Mouse (Mus musculus) heart, embryonic 13.5 days (tissue): Measurements from ENCODE around the gene Zbtb16. TPM values are rescaled to one million over a fixed set of nuclear protein-coding genes. Genes with fewer than 3 reads are reported as not detected.

Source experiments
- ATAC-seq: fragments of 200-750 bp; cut with Nextera tagmentation; 2 replicates; pipeline ENCODE4 v1.8.0; 2017; ENCODE audit warnings: moderate TSS enrichment; ENCODE audit not compliant: insufficient number of reproducible peaks, low FRiP score, low TSS enrichment; ENCODE audit errors: extremely low read depth
- H3K27ac ChIP-seq: fragments of 300-500 bp; sonication (generic); replicated peaks from 2 replicates; pipeline ENCODE4 v1.5.1; 2015; ENCODE audit warnings: moderate library complexity, mild to moderate bottlenecking, inconsistent platforms
- H3K27me3 ChIP-seq: fragments of 300-500 bp; sonication (generic); replicated peaks from 2 replicates; pipeline ENCODE4 v1.6.1; 2015; ENCODE audit warnings: mild to moderate bottlenecking, inconsistent platforms
- H3K36me3 ChIP-seq: fragments of 300-500 bp; sonication (generic); 2 replicates; pipeline ENCODE4 v1.6.1; 2015; ENCODE audit warnings: mild to moderate bottlenecking, inconsistent platforms
- H3K4me1 ChIP-seq: fragments of 300-500 bp; sonication (generic); 2 replicates; pipeline ENCODE4 v1.6.1; 2015; ENCODE audit warnings: inconsistent platforms
- H3K4me2 ChIP-seq: fragments of 300-500 bp; sonication (generic); 2 replicates; pipeline ENCODE4 v1.6.1; 2015; ENCODE audit warnings: inconsistent platforms, mild to moderate bottlenecking, moderate library complexity
- H3K4me3 ChIP-seq: fragments of 300-500 bp; sonication (generic); 2 replicates; pipeline ENCODE4 v1.5.1; 2015; ENCODE audit warnings: moderate library complexity, mild to moderate bottlenecking, inconsistent platforms
- H3K9ac ChIP-seq: fragments of 300-500 bp; sonication (generic); 2 replicates; pipeline ENCODE4 v1.6.1; 2015; ENCODE audit warnings: inconsistent platforms, mild to moderate bottlenecking, moderate library complexity
- H3K9me3 ChIP-seq: fragments of 300-500 bp; sonication (generic); 2 replicates; pipeline ENCODE4 v1.6.1; 2016; ENCODE audit warnings: inconsistent platforms
- WGBS: fragments of 180-500 bp; shearing (Covaris S2); methylation state at CpG from one replicate; pipeline ENCODE4 v1.1.7; 2015; ENCODE audit warnings: mixed read lengths; 5-methylcytosine and 5-hydroxymethylcytosine counted together
- polyA plus RNA-seq: library from polyadenylated mRNA; unstranded; fragments of >200 nt; fragmentation: Nextera tagmentation; extraction: Ambion mirVana; gene quantifications from 2 replicates; pipeline ENCODE4 v1.2.1, GENCODE M21; 2015

Gene Zbtb16
- polyA plus RNA-seq, 1 experiment from 2014 or later: 1.1 TPM

DNA sequence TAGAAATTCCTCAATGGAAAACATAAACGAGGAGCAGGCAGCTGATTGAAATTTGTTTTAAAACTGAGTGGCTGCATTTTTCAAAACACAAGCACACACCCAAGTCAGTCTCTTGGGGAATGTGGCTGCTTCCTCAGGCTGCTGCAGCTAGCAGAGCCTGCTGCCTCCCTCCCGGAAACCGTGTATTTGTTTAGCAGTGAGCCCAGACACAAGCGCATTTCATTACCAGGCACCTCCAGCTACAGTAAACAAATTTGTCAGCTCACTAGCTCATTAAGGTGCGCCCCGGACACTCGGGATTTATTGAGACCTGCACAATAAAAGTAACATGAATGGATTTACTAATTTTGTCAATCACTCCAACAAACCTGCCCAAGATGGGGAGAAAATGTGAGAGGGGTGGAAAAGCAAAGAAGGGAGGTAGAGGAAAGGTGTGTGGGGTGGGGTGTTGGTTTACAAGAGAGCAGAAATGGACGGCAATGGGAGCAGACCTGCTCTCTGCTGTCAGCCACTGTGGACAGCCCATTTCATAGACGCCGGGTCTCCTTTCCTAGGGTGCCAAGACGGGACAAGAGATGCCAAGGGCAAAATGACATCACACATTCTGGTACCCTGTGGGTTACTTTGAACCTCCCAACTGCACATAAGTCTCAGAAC lies 161.5 kb downstream of the Zbtb16 start:
- H3K4me3 ChIP-seq: no peak overlapping the region
- H3K27me3 ChIP-seq: peaks cover 26% of the 10 kb centered on the region
- no peak overlapping the region for H3K4me2 ChIP-seq
- H3K9me3 ChIP-seq: no peaks in the 10 kb centered on the region
- ATAC-seq: no peak
- no peak overlapping the region for H3K27ac ChIP-seq
- H3K4me1 ChIP-seq: peaks cover 30% of the 10 kb centered on the region
- H3K9ac ChIP-seq: no peak overlapping the region
- WGBS: 35% methylated on average over 11 of the region's 11 CpGs
- no peaks in the 10 kb centered on the region for H3K36me3 ChIP-seq

DNA sequence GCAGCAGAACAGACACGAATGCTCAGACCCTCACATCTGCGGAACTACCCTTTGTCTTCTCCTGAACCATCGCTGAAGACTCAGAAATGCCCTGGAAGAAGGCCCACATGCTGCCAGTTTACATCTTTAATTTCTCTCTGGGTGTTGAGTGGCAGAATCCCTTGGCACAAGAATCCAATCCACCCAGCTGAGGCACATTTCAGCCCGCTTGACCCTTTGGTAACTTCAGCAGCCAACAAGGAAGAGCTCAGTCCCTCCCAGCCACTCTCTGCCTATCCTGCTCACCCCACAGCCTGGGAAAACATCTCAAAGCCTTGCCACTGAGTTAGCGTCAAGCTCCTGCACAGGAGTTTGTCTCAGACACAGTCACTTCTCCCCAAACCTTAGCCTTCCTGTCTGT lies 162.2 kb downstream of the Zbtb16 start:
- Histone ChIP-seq H3K36me3 (no peaks in the 10 kb centered on the region), H3K4me2 (no peak overlapping the region), H3K27ac (no peak overlapping the region), H3K9me3 (no peaks in the 10 kb centered on the region), H3K4me1 (peaks cover 23% of the 10 kb centered on the region), H3K27me3 (peaks cover 26% of the 10 kb centered on the region), H3K4me3 (no peak overlapping the region), H3K9ac (no peak overlapping the region)
- ATAC-seq: no peak
- WGBS: 53% methylated on average over 5 of the region's 5 CpGs

DNA sequence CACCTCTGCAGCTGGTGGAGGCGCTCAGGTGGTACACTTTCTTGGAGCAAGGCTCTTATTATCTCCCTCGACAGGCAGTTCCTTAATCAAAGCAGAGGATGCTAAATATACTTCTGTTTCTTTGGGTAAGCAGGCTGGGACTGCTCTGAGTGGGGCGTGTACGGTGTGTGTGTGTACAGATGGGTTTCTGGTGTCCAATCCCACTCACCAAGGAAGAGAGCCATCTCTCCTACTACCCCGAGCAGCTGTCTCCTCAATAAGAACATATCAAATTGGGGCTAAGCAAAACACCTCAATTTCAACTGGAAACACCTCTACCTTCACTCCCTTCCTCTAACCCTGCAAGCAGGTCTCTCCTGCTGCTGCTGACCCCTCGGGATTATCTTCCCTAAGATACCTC lies 162.8 kb downstream of the Zbtb16 start:
- Histone ChIP-seq H3K27ac (no peak overlapping the region), H3K4me3 (no peak overlapping the region), H3K27me3 (peaks cover 26% of the 10 kb centered on the region), H3K4me2 (no peak overlapping the region), H3K9ac (no peak overlapping the region), H3K9me3 (no peaks in the 10 kb centered on the region), H3K36me3 (no peaks in the 10 kb centered on the region), H3K4me1 (peaks cover 22% of the 10 kb centered on the region)
- no peak for ATAC-seq
- WGBS: 60% methylated on average over 6 of the region's 6 CpGs

DNA sequence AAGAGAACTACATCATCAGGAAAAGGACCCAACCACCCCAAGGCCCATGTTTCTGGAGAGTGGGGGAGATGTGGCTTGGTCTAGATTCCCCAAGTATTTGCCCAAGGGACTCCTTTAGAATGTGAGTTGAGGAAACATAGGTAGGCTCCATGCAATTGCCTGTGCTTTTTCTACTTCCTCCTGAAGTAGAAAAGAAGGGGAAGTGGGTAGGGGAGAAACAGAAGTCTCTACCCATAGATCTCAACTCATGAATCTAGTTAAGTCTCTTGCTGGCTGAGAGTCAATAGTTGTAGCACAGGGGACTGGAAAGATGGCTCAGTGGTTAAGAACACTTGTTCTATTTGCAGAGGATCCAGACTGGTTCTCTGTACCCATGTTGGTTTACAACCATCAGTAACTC lies 164.2 kb downstream of the Zbtb16 start:
- H3K9me3 ChIP-seq: no peaks in the 10 kb centered on the region
- H3K4me2 ChIP-seq: no peak overlapping the region
- peaks cover 32% of the 10 kb centered on the region for H3K27me3 ChIP-seq
- no peaks in the 10 kb centered on the region for H3K36me3 ChIP-seq
- no peak overlapping the region for H3K9ac ChIP-seq
- H3K4me3 ChIP-seq: no peak overlapping the region
- ATAC-seq: no peak
- H3K27ac ChIP-seq: no peak overlapping the region
- H3K4me1 ChIP-seq: peaks cover 22% of the 10 kb centered on the region

DNA sequence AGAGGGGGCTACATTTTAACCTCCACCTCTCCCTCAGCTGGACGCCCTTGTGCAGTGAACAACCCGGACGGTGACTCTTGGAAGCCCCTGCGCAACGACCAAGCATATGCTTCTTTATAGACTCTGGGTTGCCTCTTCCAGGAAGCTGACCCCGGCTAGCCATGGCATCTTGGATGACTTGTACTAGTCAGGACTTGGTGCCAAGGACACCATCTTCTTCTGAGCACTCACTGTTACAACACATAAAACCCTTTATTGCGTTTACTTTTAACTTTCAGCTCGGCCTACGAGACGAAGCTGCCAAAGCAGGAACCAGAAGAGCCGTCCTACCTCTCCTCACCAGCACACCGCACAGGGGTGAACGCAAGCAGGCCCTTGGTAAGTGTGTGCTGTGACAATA lies 165.9 kb downstream of the Zbtb16 start:
- no peak for ATAC-seq
- H3K27me3 ChIP-seq: peaks cover 31% of the 10 kb centered on the region
- no peaks in the 10 kb centered on the region for H3K36me3 ChIP-seq
- no peak overlapping the region for H3K4me3 ChIP-seq
- WGBS: 76% methylated on average over 13 of the region's 13 CpGs
- H3K4me2 ChIP-seq: no peak overlapping the region
- H3K9ac ChIP-seq: no peak overlapping the region
- no peaks in the 10 kb centered on the region for H3K9me3 ChIP-seq
- H3K4me1 ChIP-seq: peaks cover 20% of the 10 kb centered on the region
- H3K27ac ChIP-seq: no peak overlapping the region

DNA sequence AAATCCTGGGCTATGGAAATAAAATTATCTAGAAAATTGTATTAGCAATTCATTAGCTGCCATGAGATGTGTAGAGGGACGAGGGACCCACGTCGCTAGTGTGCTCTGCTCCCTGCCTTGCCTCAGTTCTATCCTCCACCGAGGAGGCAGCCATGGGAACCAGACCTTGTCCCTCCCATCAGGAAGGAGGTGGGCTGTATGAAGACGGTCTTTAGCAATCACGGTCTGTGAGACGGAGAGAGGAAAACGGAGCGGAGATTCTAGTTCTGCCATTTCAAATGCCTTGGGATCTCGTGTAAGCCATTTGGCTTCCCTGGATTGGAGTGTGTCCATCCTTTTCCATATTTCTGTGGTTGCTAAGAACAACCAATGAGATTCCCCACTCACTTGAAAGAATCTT lies 166.3 kb downstream of the Zbtb16 start:
- ATAC-seq: no peak
- 82% methylated on average over 10 of the region's 10 CpGs for WGBS
- no peak overlapping the region for H3K27ac ChIP-seq
- no peak overlapping the region for H3K4me3 ChIP-seq
- H3K27me3 ChIP-seq: peaks cover 34% of the 10 kb centered on the region
- no peak overlapping the region for H3K4me2 ChIP-seq
- no peak overlapping the region for H3K9ac ChIP-seq
- H3K36me3 ChIP-seq: no peaks in the 10 kb centered on the region
- H3K4me1 ChIP-seq: peaks cover 15% of the 10 kb centered on the region
- no peaks in the 10 kb centered on the region for H3K9me3 ChIP-seq

DNA sequence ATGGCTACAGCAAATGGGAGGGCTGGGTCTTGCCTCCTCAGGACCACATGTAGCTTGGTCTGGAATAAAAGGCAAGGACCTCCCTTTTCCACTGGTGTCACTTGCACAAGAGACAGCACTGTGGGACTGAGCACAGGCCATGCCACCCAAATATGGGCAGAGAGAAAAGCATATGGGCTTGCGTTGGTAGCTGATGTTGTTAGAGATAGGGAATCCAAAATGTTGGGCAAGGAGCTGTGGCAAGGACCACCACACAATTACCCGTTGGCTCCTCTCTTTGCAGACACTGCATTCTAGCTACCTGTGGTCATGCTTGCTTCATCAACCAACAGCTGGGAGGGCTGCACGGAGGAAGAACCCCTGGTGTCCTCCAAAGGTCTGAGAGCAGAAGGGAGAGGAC lies 169.3 kb downstream of the Zbtb16 start:
- Histone ChIP-seq H3K9ac (no peak overlapping the region), H3K27ac (no peak overlapping the region), H3K27me3 (peaks cover 52% of the 10 kb centered on the region), H3K4me2 (no peak overlapping the region), H3K9me3 (no peaks in the 10 kb centered on the region), H3K36me3 (no peaks in the 10 kb centered on the region), H3K4me3 (no peak overlapping the region), H3K4me1 (peaks cover 6% of the 10 kb centered on the region; the same call in 1 of the 2 replicates)
- WGBS: 78% methylated on average over 3 of the region's 3 CpGs
- ATAC-seq: no peak

DNA sequence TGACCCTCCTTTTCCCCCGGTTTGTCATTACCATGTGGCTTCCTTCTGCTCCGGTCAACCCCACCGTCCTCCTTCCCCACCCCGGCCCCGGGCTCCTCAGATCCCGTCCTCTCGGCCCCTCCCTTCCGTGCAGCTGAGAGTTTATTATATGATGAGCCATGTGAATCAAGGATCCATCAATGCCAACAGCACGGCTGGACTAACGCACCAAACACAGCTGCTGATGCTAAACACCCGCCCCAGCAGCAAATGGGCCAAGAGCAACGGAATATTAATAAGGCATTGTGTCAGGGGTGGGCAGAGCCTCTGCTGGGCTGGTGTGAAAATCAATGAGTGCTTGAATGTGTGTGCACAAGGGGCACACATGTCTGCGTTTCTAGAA lies 173.0 kb downstream of the Zbtb16 start:
- no peak overlapping the region for H3K27ac ChIP-seq
- 0 out of 2 replicates have a peak, but pooled peaks cover 6% of the 10 kb centered on the region for H3K9me3 ChIP-seq
- no peak overlapping the region for H3K9ac ChIP-seq
- 66% methylated on average over 13 of the region's 13 CpGs for WGBS
- 0 out of 2 replicates have a peak, but pooled peaks cover 3% of the 10 kb centered on the region for H3K36me3 ChIP-seq
- 0 out of 2 replicates have a peak, but pooled peaks cover 3% of the 10 kb centered on the region for H3K4me1 ChIP-seq
- ATAC-seq: no peak
- H3K4me2 ChIP-seq: no peak overlapping the region
- H3K27me3 ChIP-seq: peaks cover 56% of the 10 kb centered on the region
- H3K4me3 ChIP-seq: no peak overlapping the region

DNA sequence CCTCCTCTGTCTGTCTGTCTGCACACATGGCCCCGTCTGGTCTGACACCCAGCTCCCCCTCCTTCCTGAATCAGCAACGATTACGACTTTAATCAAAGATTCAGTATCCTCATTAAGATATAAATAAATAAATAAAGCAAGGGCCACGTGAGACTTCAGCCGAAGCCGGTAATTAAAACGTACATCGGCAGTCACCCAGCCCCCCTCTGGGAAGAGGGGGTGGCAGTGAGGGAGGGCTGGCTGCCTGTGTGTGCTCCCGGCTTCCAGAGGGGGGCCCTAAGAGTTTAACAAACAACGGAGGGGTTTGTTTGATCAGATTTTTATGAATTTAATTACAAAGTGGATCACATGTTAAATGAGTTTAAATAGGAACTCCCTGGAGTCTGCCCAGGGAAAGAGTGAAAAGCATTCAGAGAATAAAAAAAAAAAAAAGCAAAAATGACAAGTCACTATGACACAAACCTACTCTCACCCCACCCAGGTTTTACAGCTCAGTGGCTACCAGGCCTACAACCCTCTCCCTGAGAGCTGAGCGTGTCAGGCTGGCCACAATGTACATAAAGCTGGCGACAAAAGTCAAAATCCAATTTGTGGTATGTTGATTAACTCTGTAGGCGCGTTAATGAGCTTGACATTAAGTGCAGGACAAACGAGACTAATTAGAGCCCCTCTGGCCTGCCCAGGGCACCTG lies 173.5 kb downstream of the Zbtb16 start:
- H3K4me1 ChIP-seq: 0 out of 2 replicates have a peak, but pooled peaks cover 3% of the 10 kb centered on the region
- 49% methylated on average over 15 of the region's 15 CpGs for WGBS
- H3K27ac ChIP-seq: no peak overlapping the region
- H3K27me3 ChIP-seq: peaks cover 60% of the 10 kb centered on the region
- no peak overlapping the region for H3K9ac ChIP-seq
- 0 out of 2 replicates have a peak, but pooled peaks cover 3% of the 10 kb centered on the region for H3K36me3 ChIP-seq
- ATAC-seq: no peak
- H3K9me3 ChIP-seq: 0 out of 2 replicates have a peak, but pooled peaks cover 6% of the 10 kb centered on the region
- H3K4me2 ChIP-seq: no peak overlapping the region
- H3K4me3 ChIP-seq: no peak overlapping the region

DNA sequence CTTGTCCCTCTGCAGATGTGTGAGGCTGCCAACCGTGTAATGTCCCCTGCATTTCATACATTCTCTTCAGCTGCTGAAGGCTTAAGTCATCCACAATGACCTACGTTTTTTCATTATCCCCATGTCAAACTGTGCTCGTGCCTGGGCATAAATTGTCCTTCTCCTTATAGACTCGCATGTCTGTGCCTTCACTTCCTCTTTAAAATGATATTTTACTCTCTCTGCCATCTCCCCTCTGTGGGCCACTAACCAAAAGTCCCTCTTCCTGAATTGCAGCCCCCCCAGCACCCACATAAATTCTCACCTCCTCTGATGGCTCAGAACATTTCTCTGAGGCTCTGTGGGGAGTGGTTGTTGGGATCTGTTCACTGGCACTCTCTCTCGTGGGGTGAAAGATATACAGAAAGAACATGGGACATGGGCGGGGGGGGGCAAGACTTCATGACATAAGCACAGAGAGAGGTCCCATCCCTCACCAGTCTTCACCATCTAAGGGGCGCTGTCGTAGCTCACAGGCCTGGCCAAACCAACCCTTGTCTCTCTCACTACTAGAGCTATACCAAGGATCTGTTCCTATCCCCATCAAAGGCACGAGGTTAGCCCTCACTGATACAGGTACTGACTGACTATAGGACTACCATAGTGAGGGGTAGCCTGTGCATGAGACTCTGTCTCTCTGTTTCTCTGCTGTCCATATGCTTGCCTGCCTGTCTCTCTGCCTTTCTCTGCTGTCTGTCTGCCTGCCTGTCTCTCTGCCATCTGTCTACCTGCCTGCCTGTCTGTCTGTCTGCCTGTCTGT lies 174.6 kb downstream of the Zbtb16 start:
- Histone ChIP-seq H3K4me3 (no peak overlapping the region), H3K9me3 (0 out of 2 replicates have a peak, but pooled peaks cover 6% of the 10 kb centered on the region), H3K4me1 (0 out of 2 replicates have a peak, but pooled peaks cover 3% of the 10 kb centered on the region), H3K4me2 (no peak overlapping the region), H3K27me3 (peaks cover 62% of the 10 kb centered on the region), H3K27ac (no peak overlapping the region), H3K36me3 (0 out of 2 replicates have a peak, but pooled peaks cover 3% of the 10 kb centered on the region), H3K9ac (no peak overlapping the region)
- WGBS: 73% methylated on average over 9 of the region's 9 CpGs
- ATAC-seq: no peak

DNA sequence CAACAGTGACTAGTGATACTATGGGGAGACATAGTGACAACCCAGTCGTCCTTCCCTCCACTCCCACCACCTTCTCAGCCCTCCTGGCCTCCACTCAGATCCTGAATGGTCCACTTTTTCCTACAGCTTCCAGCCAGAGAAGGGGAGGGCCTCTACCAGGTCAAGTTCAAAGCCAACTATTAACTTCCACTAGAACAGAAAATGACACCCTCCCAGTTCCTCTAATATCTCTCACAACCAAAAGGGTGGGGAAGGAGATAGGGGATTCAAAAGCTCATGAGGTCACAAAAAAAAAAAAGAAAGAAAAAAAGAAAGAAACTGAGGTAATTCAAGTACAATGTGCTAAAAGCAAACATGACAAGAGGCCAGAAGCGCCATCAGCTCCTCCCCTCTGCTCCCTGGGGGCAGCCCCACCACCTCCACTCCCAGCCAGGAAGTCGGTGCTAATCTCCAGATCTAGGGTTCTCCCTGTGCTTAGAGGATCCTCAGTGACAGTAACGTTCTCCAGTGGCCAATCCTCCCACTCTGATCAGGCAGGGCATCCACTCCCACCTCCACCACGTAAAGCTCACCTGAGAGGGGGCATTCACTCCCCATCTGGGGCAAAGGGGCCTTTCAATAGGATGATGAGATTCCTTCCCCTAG lies 180.4 kb downstream of the Zbtb16 start:
- no peaks in the 10 kb centered on the region for H3K4me1 ChIP-seq
- H3K9me3 ChIP-seq: 0 out of 2 replicates have a peak, but pooled peaks cover 6% of the 10 kb centered on the region
- H3K4me3 ChIP-seq: no peak overlapping the region
- 21% methylated on average over 5 of the region's 5 CpGs for WGBS
- peaks cover 21% of the 10 kb centered on the region for H3K27me3 ChIP-seq
- H3K27ac ChIP-seq: no peak overlapping the region
- H3K9ac ChIP-seq: no peak overlapping the region
- no peak for ATAC-seq
- no peak overlapping the region for H3K4me2 ChIP-seq
- H3K36me3 ChIP-seq: 0 out of 2 replicates have a peak, but pooled peaks cover 3% of the 10 kb centered on the region
